Mouse (Mus musculus): ENCODE measurements around the gene Adamtsl1.

GRCm38 (mm10) chr4:86388430-86388829, 874.5 kb downstream of the Adamtsl1 start:
- TF ChIP-seq POLR2A (IDR thresholded peaks at IDR 0.05; ENCODE audit: borderline replicate concordance, extremely low read depth, insufficient read depth, insufficient read length, poor library complexity, severe bottlenecking) (no peak), CTCF (IDR thresholded peaks at IDR 0.05; ENCODE audit: borderline replicate concordance, extremely low read depth, insufficient read depth, insufficient read length) (no peak)

Measured in brain, embryonic 14.5 days (tissue).